Mouse (Mus musculus) hindbrain, embryonic 16.5 days (tissue): ENCODE data around the gene Hist1h3g. TPM values are rescaled to one million over a fixed set of nuclear protein-coding genes. Genes with fewer than 3 reads are reported as not detected.
"Not testable (repeated sequence)": the region's sequence is repeated elsewhere in the genome, so short reads cannot be mapped to it uniquely, and the experiment has no call there.

Experiments used
- ATAC-seq: fragments of 200-750 bp; cut with Nextera tagmentation; 2 replicates; pipeline ENCODE4 v1.8.0; 2017; ENCODE audit warnings: moderate TSS enrichment, moderate library complexity
- H3K27ac ChIP-seq: fragments of 300-500 bp; sonication (generic); 2 replicates; pipeline ENCODE4 v1.5.1; 2014; ENCODE audit warnings: low read depth, mild to moderate bottlenecking, control low read depth, low read length, moderate library complexity
- H3K27me3 ChIP-seq: fragments of 300-500 bp; sonication (generic); replicated peaks from 2 replicates; pipeline ENCODE4 v1.6.1; 2014; ENCODE audit warnings: low read length; ENCODE audit not compliant: control insufficient read depth, insufficient read depth
- H3K36me3 ChIP-seq: fragments of 300-500 bp; sonication (generic); 2 replicates; pipeline ENCODE4 v1.6.1; 2014; ENCODE audit warnings: mild to moderate bottlenecking, low read length, moderate library complexity, mixed read lengths; ENCODE audit not compliant: control insufficient read depth, insufficient read depth
- H3K4me1 ChIP-seq: fragments of 300-500 bp; sonication (generic); 2 replicates; pipeline ENCODE4 v1.6.1; 2014; ENCODE audit warnings: low read depth, low read length; ENCODE audit not compliant: control insufficient read depth, insufficient read depth
- H3K4me2 ChIP-seq: fragments of 300-500 bp; sonication (generic); 2 replicates; pipeline ENCODE4 v1.6.1; 2014; ENCODE audit warnings: mild to moderate bottlenecking, low read length, control low read depth, moderate library complexity
- H3K4me3 ChIP-seq: fragments of 300-500 bp; sonication (generic); 2 replicates; pipeline ENCODE4 v1.5.1; 2014; ENCODE audit warnings: mild to moderate bottlenecking, low read length, control low read depth, moderate library complexity
- H3K9ac ChIP-seq: fragments of 300-500 bp; sonication (generic); 2 replicates; pipeline ENCODE4 v1.6.1; 2014; ENCODE audit warnings: low read depth, mild to moderate bottlenecking, control low read depth, low read length, moderate library complexity
- H3K9me3 ChIP-seq: fragments of 300-500 bp; sonication (generic); 2 replicates; pipeline ENCODE4 v1.6.1; 2014; ENCODE audit warnings: mild to moderate bottlenecking, low read length, moderate library complexity; ENCODE audit not compliant: control insufficient read depth
- WGBS: fragments of 180-500 bp; shearing (Covaris S2); extraction: QIAGEN DNeasy Blood & Tissue Kit; methylation state at CpG from one replicate; pipeline ENCODE4 v1.1.7; 2014; 5-methylcytosine and 5-hydroxymethylcytosine counted together
- polyA plus RNA-seq: library from polyadenylated mRNA; unstranded; fragments of >200 nt; fragmentation: Nextera tagmentation; extraction: Ambion mirVana; gene quantifications from 2 replicates; pipeline ENCODE4 v1.2.1, GENCODE M21; 2015

The Hist1h3g gene
- 0.66 TPM in 1 of 2 replicates, not detected in the other for polyA plus RNA-seq

- under 1% methylated on average over 36 of the region's 62 CpGs for WGBS
- Histone ChIP-seq H3K4me2 (peak within 1 kb of the TSS; percentile 63), H3K4me1 (peaks cover 25% of the 10 kb centered on the region), H3K9ac (peak within 1 kb of the TSS; percentile 47), H3K27ac (peak within 1 kb of the TSS; percentile 70), H3K4me3 (peak within 1 kb of the TSS; percentile 48)
- not testable (repeated sequence) for H3K9me3 ChIP-seq, H3K27me3 ChIP-seq, H3K36me3 ChIP-seq
- peak; percentile 94 for ATAC-seq
Measured at GRCm38 (mm10) chr13:23535137-23536075, at the start of gene Hist1h3g. Gene Hist1h3g, plus strand, starts transcription at chr13:23535422.

DNA sequence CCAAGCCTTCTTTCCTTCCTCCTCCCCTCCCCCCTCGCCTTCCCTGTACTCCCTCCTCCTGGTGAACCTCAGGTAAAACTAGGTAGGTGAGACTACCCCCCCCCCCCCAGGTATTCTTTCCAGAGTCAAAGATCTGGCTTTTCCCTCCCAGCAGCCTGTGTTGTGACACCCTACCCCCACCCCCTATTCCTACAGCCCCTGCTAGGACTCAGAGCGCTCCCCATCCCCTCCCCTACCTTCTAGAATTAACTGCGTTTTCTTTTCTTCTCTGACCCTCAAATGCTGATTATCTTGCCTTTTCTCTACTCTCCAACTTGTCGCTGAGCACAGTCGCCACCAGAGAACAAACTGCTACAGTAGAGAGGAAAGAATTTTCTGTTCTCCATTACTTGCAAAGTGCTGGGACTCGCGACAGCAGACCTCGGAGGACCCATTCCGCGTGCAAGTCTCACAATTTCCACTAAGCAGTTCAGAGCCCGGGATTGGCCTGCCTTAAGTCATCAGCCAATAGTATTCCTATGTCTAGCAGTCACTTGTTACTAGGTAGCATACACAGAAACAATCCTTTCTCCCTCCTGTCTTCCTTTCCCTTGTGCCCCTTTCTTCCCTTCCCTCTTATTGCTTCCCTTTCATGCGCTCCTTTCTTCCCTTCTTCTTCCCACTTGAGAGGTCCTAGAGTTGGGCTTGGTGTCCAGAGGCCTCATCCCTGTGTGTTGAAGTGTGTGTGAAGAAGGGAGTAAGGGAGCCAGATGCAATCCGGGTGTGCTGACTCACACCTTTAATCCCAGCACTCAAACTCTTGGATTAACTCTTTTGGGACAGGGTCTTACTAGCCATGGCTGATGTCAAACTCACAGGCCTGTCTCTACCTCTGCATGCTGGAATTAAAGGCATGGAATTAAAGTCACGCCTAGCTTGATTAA lies 46.6 kb upstream of the Hist1h3g start, which contains the start of gene Btn2a2:
Gene Btn2a2 (minus strand): TSS at position 458 of the 923 bp plus-strand sequence.
- Histone ChIP-seq H3K4me1 (peaks cover 2% of the 10 kb centered on the region; the same call in 1 of the 2 replicates), H3K4me2 (peak within 1 kb of the TSS; percentile 76), H3K9me3 (no peaks in the 10 kb centered on the region), H3K27ac (no peak within 1 kb of the TSS), H3K27me3 (no peaks in the 10 kb centered on the region), H3K9ac (peak within 1 kb of the TSS; percentile 32; the same call in 1 of the 2 replicates), H3K36me3 (no peaks in the 10 kb centered on the region), H3K4me3 (peak within 1 kb of the TSS; percentile 48)
- ATAC-seq, result peak; percentile 99
- 6% methylated on average over 13 of the region's 14 CpGs for WGBS

DNA sequence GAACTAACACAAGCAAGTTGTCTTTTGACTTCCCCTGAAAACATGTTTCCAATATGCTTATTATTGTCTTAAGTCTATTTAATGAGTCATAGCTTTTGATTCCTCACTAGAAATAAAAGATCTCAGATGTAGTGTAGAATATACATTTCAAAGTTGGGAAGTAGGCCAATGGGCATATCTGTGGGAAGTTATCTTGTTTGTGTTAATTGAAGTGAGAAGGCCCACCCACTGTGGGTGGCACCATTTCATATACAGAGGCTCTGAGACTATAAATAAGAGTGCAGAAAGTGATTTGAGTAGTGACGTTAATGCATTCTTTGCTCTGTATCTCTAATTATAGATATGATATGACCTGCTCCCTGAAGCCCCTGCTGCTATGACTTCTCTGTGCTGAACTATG lies 44.4 kb upstream of the Hist1h3g start:
- H3K4me3 ChIP-seq, result no peak overlapping the region
- H3K9me3 ChIP-seq, result no peaks in the 10 kb centered on the region
- H3K36me3 ChIP-seq, result no peaks in the 10 kb centered on the region
- H3K4me2 ChIP-seq, result no peak overlapping the region
- no peak for ATAC-seq
- H3K4me1 ChIP-seq, result peaks cover 2% of the 10 kb centered on the region; the same call in 1 of the 2 replicates
- H3K27me3 ChIP-seq, result no peaks in the 10 kb centered on the region
- no peak overlapping the region for H3K27ac ChIP-seq
- 54% methylated on average over 1 of the region's 1 CpGs for WGBS
- H3K9ac ChIP-seq, result no peak overlapping the region

GRCm38 (mm10) chr13:23491263-23491662 lies 44.0 kb upstream of the Hist1h3g start:
- no peak overlapping the region for H3K27ac ChIP-seq
- H3K36me3 ChIP-seq, result no peaks in the 10 kb centered on the region
- no peak overlapping the region for H3K4me2 ChIP-seq
- peaks cover 2% of the 10 kb centered on the region; the same call in 1 of the 2 replicates for H3K4me1 ChIP-seq
- H3K9ac ChIP-seq, result no peak overlapping the region
- no peaks in the 10 kb centered on the region for H3K9me3 ChIP-seq
- no peak for ATAC-seq
- WGBS, result 19% methylated on average over 1 of the region's 1 CpGs
- H3K27me3 ChIP-seq, result no peaks in the 10 kb centered on the region
- no peak overlapping the region for H3K4me3 ChIP-seq

- Histone ChIP-seq H3K9me3 (no peaks in the 10 kb centered on the region), H3K4me3 (peak overlapping the region; percentile 32), H3K36me3 (no peaks in the 10 kb centered on the region), H3K27me3 (no peaks in the 10 kb centered on the region), H3K4me2 (peak overlapping the region; percentile 54), H3K9ac (peak overlapping the region; percentile 13; the same call in 1 of the 2 replicates), H3K27ac (no peak overlapping the region), H3K4me1 (peaks cover 2% of the 10 kb centered on the region; the same call in 1 of the 2 replicates)
- 1% methylated on average over 14 of the region's 14 CpGs for WGBS
- no peak for ATAC-seq
Measured at GRCm38 (mm10) chr13:23491990-23492389, 43.2 kb upstream of the Hist1h3g start.

DNA sequence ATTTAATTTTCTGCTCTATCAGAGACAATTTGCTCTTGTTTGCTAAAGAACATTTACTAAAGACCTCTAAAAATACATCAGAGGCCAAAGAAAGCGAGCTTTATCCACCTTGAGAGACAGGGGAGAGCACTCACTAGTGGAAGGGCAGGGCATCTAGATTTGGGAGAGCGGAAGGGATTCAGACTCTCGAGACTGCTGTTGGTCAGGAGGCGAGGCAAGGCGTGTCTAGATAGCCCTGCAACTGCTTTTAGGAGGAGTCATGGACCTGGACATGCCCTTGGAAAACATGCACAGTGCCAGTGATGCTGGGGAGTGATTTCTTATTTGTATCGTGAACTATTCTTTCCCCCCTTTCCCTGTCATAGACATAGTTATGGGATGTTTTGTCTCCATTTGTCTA lies 39.7 kb upstream of the Hist1h3g start:
- no peaks in the 10 kb centered on the region for H3K36me3 ChIP-seq
- no peak overlapping the region for H3K4me3 ChIP-seq
- H3K27me3 ChIP-seq, result no peaks in the 10 kb centered on the region
- H3K27ac ChIP-seq, result no peak overlapping the region
- no peak overlapping the region for H3K4me2 ChIP-seq
- H3K4me1 ChIP-seq, result no peaks in the 10 kb centered on the region
- ATAC-seq, result no peak
- 80% methylated on average over 6 of the region's 6 CpGs for WGBS
- no peak overlapping the region for H3K9ac ChIP-seq
- H3K9me3 ChIP-seq, result no peaks in the 10 kb centered on the region

DNA sequence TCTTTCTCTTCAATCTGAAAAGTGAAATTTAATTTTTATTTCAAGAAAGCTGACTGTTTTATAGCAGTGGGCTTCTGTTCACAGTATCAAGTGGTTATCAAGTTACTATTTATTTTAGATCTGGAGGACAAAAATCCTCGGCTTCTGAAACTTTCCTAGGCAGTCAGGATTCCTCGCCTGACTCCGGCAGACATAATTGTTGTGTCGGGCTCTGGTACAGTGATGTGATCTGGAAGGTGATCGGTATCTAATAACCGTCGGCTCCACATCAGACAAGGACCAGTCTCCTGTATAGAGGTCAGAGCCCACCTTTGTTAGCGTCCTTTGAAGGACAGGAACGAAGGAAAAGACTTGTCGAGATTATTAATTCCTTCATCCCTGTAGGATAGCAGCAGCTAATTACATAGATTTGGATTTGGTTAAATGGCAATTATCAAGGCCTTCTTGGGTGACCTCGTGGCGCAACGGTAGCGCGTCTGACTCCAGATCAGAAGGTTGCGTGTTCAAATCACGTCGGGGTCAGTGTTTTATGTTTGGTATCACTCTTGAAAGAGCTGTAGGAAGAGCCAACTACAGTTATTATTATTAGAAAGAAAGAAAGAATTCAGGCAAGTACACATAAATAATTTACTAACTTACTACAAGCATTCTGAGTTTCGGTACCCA lies 37.4 kb upstream of the Hist1h3g start:
- Histone ChIP-seq H3K27ac (no peak overlapping the region), H3K27me3 (no peaks in the 10 kb centered on the region), H3K4me2 (peak overlapping the region; percentile 50), H3K36me3 (no peaks in the 10 kb centered on the region), H3K4me1 (no peaks in the 10 kb centered on the region), H3K9ac (no peak overlapping the region), H3K4me3 (peak overlapping the region; percentile 29), H3K9me3 (no peaks in the 10 kb centered on the region)
- WGBS, result 5% methylated on average over 19 of the region's 19 CpGs
- no peak for ATAC-seq

DNA sequence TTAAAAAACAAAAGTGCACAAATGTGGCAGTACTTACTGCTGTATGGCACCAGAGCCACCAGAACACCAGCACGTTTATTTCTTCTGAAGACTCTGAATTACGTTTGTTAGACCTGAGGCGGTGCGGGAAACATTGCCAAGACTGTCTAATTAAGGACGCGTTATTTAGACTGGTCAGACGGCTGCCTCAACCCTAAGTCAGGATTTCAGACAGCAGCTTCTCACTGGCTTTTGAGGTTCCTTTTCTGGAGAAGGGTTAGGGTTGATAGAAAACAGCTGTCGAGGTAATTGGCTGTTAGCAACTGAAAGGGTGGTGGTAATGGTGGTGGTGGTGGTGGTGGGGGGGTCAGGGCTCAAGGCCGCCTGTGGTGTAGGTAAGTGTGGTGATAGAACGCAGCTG lies 36.6 kb upstream of the Hist1h3g start:
- WGBS, result 6% methylated on average over 10 of the region's 10 CpGs

More for the DNA sequence above, 36.6 kb upstream of the Hist1h3g start:
- Histone ChIP-seq H3K9me3 (no peaks in the 10 kb centered on the region), H3K4me3 (peak overlapping the region; percentile 29), H3K27ac (no peak overlapping the region), H3K4me1 (no peaks in the 10 kb centered on the region), H3K27me3 (no peaks in the 10 kb centered on the region), H3K4me2 (peak overlapping the region; percentile 50), H3K36me3 (no peaks in the 10 kb centered on the region), H3K9ac (no peak overlapping the region)
- ATAC-seq, result no peak
